Mouse (Mus musculus) G1E (cell line): ENCODE measurements around the gene Shisa9.

Experiments used
- CTCF ChIP-seq: IDR thresholded peaks from 2 replicates; pipeline ENCODE4 v1.5.1; 2012; ENCODE audit warnings: low read depth, low read length, inconsistent platforms, mixed read lengths
- TAL1 ChIP-seq: conservative IDR thresholded peaks from 2 replicates; pipeline ENCODE4 v1.6.1; 2012; ENCODE audit warnings: low read depth, low read length, inconsistent platforms, mixed read lengths

DNA sequence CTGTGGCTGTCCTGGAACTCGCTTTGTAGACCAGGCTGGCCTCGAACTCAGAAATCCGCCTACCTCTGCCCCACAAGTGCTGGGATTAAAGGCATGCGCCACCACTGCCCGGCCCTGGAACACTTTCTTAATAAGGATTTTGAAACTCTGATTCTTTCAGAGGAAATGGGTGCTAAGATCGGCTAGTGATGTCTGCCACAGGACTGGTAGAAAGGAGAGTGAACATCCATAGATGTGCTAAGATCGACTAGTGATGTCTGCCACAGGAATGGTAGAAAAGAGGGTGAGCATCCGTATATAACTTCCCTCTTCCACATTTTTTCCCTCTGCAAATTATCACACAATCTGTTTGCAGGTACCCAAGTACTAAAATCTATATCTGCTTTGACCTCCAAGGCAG, 17.9 kb upstream of the Shisa9 start:
- no peak for TF ChIP-seq CTCF
- TF ChIP-seq TAL1 = no peak
